Mouse (Mus musculus): Measurements from ENCODE around the gene Nlgn3. TPM values are rescaled to one million over a fixed set of nuclear protein-coding genes. Genes with fewer than 3 reads are reported as not detected.
A peak's percentile ranks its signal among the peaks of the same experiment; 100 is the strongest.

Nlgn3 gene
- polyA plus RNA-seq, 1 experiment, result not detected

DNA sequence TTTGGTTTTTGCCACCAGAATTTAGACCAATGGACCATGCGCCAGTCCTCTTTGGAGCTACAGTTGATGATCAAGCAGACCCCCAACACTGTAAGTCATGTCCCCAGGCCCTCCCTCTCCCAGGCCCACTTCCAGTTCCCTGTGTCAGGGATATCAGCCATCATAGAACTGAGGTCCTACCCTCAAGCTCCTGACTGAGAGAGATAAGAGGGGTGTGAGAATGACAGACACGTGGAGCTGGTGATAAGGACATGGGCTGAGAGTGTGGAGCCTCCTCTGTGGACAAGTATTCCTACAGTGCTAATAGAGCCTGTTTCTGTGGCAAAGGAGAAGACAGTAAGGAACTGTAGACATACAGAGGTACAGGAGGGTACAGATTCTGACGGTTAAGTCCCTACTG is 11.4 kb upstream of the Nlgn3 start:
- 60% methylated on average over 3 of the region's 3 CpGs for WGBS
- TF ChIP-seq POLR2A (IDR thresholded peaks at IDR 0.05; ENCODE audit: borderline replicate concordance, control insufficient read depth, low read depth, low read length), result no peak
- TF ChIP-seq CTCF (IDR thresholded peaks at IDR 0.05; ENCODE audit: control insufficient read depth, insufficient read depth, low read length), result no peak
- H3K4me1 ChIP-seq (ENCODE audit: control insufficient read depth, insufficient read depth, low read length), result no peaks in the 10 kb centered on the region; the same call in 1 of the 2 replicates
- H3K4me3 ChIP-seq (replicated peaks; ENCODE audit: control insufficient read depth, low read depth, low read length), result no peak overlapping the region
- peak overlapping the region; percentile 65; the same call in 1 of the 2 replicates for H3K27ac ChIP-seq (ENCODE audit: control insufficient read depth, insufficient read depth, low read depth, low read length, poor library complexity)

DNA sequence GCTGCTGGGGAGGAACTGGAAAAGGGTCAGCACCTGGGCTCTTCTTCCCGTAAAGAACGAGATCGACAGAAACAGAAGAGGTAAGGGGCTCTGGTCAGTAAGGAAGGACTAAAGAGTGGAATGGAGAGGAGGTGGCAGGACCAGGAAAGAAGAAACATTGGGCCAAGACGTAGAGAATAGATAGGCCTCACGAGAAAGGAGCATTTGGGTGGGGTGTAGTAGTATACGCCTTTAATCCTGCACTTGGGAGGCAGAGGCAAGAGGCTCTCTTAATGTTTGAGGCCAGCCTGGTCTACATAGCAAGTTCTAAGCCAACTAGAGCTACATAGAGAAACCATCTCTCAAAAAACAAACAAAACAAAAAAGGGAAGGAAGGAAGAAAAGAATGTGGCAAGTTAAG is 10.5 kb upstream of the Nlgn3 start:
- Histone ChIP-seq H3K4me3 (replicated peaks; ENCODE audit: control insufficient read depth, low read depth, low read length) (no peak overlapping the region), H3K4me1 (ENCODE audit: control insufficient read depth, insufficient read depth, low read length) (no peaks in the 10 kb centered on the region; the same call in 1 of the 2 replicates), H3K27ac (ENCODE audit: control insufficient read depth, insufficient read depth, low read depth, low read length, poor library complexity) (peak overlapping the region; percentile 65)
- TF ChIP-seq POLR2A (IDR thresholded peaks at IDR 0.05; ENCODE audit: borderline replicate concordance, control insufficient read depth, low read depth, low read length), result no peak
- no peak for TF ChIP-seq CTCF (IDR thresholded peaks at IDR 0.05; ENCODE audit: control insufficient read depth, insufficient read depth, low read length)
- WGBS, result 83% methylated on average over 6 of the region's 6 CpGs

GRCm38 (mm10) chrX:101289037-101289436 is 9.9 kb upstream of the Nlgn3 start:
- H3K27ac ChIP-seq (ENCODE audit: control insufficient read depth, insufficient read depth, low read depth, low read length, poor library complexity), result no peak overlapping the region
- TF ChIP-seq POLR2A (IDR thresholded peaks at IDR 0.05; ENCODE audit: borderline replicate concordance, control insufficient read depth, low read depth, low read length) (no peak), CTCF (IDR thresholded peaks at IDR 0.05; ENCODE audit: control insufficient read depth, insufficient read depth, low read length) (no peak)
- no peaks in the 10 kb centered on the region; the same call in 1 of the 2 replicates for H3K4me1 ChIP-seq (ENCODE audit: control insufficient read depth, insufficient read depth, low read length)
- 87% methylated on average over 7 of the region's 7 CpGs for WGBS
- no peak overlapping the region for H3K4me3 ChIP-seq (replicated peaks; ENCODE audit: control insufficient read depth, low read depth, low read length)

- peak overlapping the region; percentile 32 for H3K27ac ChIP-seq (ENCODE audit: control insufficient read depth, insufficient read depth, low read depth, low read length, poor library complexity)
- no peak for TF ChIP-seq POLR2A (IDR thresholded peaks at IDR 0.05; ENCODE audit: borderline replicate concordance, control insufficient read depth, low read depth, low read length)
- TF ChIP-seq CTCF (IDR thresholded peaks at IDR 0.05; ENCODE audit: control insufficient read depth, insufficient read depth, low read length), result no peak
- no peaks in the 10 kb centered on the region; the same call in 1 of the 2 replicates for H3K4me1 ChIP-seq (ENCODE audit: control insufficient read depth, insufficient read depth, low read length)
- WGBS, result 65% methylated on average over 10 of the region's 10 CpGs
- peak overlapping the region; percentile 32 for H3K4me3 ChIP-seq (replicated peaks; ENCODE audit: control insufficient read depth, low read depth, low read length)
Observed at GRCm38 (mm10) chrX:101290111-101290510, 8.9 kb upstream of the Nlgn3 start.

DNA sequence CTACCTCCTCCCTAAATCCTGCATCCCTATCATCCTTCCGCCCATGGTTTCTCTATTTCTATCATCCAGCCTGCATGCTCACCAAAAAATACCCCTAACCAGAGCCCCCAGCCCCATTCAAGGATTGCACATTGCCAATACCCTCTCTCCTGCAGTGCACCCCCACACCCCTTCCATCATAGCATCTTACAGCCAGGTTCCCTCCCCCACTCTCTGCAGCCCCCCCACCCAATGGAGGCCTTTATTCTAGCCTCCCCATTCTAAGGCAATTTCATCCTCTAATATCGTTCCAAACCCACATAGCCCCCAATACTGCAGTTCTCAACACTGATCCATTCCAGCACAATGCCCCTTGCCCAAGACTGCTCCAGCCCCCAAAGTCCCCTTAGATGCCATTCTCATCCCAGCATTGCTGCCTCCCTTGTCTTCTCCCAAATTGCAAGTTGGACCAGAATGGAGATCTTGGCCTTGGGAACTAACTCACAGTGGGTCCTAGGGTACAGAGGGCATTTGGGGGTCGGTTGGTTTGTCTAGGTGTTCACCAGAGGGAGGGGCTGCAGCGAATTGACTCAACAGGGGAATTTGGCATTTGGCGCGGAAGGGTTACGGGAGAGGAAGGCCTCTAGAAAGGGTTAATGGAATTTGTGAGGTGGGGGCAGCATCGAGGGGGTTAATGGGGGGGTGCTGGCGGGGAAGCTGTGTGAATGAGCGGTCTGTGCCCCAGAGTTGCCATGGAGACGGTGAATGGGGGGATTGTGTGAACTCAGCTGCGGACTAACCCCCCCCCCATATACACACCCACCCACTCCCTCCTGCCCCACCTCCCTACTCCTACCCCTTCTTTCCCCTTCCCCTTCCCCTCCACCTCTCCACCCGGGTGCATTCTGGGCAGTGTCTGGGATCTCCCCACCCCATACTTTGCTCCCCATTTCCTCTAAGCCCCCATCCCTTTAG is 782 bp downstream of the Nlgn3 start:
- no peak for TF ChIP-seq CTCF (IDR thresholded peaks at IDR 0.05; ENCODE audit: control insufficient read depth, insufficient read depth, low read length)
- no peak for TF ChIP-seq POLR2A (IDR thresholded peaks at IDR 0.05; ENCODE audit: borderline replicate concordance, control insufficient read depth, low read depth, low read length)
- WGBS, result 45% methylated on average over 13 of the region's 13 CpGs

GRCm38 (mm10) chrX:101300427-101301030 is 1.6 kb downstream of the Nlgn3 start:
- Histone ChIP-seq H3K4me1 (ENCODE audit: control insufficient read depth, insufficient read depth, low read length) (no peaks in the 10 kb centered on the region; the same call in 1 of the 2 replicates), H3K4me3 (replicated peaks; ENCODE audit: control insufficient read depth, low read depth, low read length) (no peak overlapping the region), H3K27ac (ENCODE audit: control insufficient read depth, insufficient read depth, low read depth, low read length, poor library complexity) (no peak overlapping the region)
- WGBS, result 67% methylated on average over 13 of the region's 13 CpGs
- TF ChIP-seq CTCF (IDR thresholded peaks at IDR 0.05; ENCODE audit: control insufficient read depth, insufficient read depth, low read length), result no peak
- no peak for TF ChIP-seq POLR2A (IDR thresholded peaks at IDR 0.05; ENCODE audit: borderline replicate concordance, control insufficient read depth, low read depth, low read length)

More for the DNA sequence above, 782 bp downstream of the Nlgn3 start:
- H3K27ac ChIP-seq (ENCODE audit: control insufficient read depth, insufficient read depth, low read depth, low read length, poor library complexity), result no peak overlapping the region
- no peak overlapping the region for H3K4me3 ChIP-seq (replicated peaks; ENCODE audit: control insufficient read depth, low read depth, low read length)
- H3K4me1 ChIP-seq (ENCODE audit: control insufficient read depth, insufficient read depth, low read length), result no peaks in the 10 kb centered on the region; the same call in 1 of the 2 replicates

DNA sequence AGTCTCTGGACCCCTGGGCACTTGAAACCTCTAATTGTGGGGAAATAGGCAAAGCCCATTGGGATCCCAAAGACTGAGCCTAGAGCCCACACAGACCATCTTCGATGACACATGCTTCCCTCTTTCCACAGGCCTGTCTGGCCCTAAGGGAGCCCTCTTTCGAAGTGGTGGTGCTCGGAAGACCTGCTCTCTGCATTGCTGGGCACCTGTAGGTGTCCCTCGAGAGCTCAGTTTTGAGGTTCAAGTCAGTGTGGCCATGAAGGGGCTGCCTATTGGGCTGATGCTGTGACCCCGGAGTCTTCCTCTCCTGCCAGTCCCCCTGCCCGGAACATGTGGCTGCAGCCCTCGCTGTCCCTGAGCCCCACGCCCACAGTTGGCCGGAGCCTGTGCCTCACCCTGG is 2.7 kb downstream of the Nlgn3 start:
- Histone ChIP-seq H3K4me3 (replicated peaks; ENCODE audit: control insufficient read depth, low read depth, low read length) (no peak overlapping the region), H3K27ac (ENCODE audit: control insufficient read depth, insufficient read depth, low read depth, low read length, poor library complexity) (no peak overlapping the region), H3K4me1 (ENCODE audit: control insufficient read depth, insufficient read depth, low read length) (no peaks in the 10 kb centered on the region; the same call in 1 of the 2 replicates)
- WGBS, result 81% methylated on average over 9 of the region's 9 CpGs
- no peak for TF ChIP-seq POLR2A (IDR thresholded peaks at IDR 0.05; ENCODE audit: borderline replicate concordance, control insufficient read depth, low read depth, low read length)
- TF ChIP-seq CTCF (IDR thresholded peaks at IDR 0.05; ENCODE audit: control insufficient read depth, insufficient read depth, low read length), result no peak

DNA sequence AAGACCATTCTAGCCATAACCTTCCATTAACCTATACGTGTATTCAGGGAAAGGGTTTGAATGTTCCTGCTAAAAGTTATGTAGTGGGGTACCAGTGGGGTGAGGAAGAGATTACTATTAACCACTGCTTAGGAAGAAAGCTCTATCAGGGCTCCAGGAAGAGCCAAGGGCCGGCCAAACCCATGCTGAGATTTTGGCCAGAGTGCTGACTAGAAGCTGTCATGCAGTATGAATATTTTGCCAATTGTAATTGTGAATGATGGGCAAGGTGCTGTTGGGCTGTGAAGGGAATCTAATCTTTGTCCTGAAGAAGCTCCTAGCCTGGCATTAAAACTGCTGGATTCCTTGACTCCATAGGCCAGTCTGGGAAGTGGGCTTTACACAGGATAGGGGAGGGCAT is 5.7 kb downstream of the Nlgn3 start:
- WGBS, result 70% methylated on average over 2 of the region's 2 CpGs
- no peak overlapping the region for H3K27ac ChIP-seq (ENCODE audit: control insufficient read depth, insufficient read depth, low read depth, low read length, poor library complexity)
- no peaks in the 10 kb centered on the region; the same call in 1 of the 2 replicates for H3K4me1 ChIP-seq (ENCODE audit: control insufficient read depth, insufficient read depth, low read length)
- TF ChIP-seq CTCF (IDR thresholded peaks at IDR 0.05; ENCODE audit: control insufficient read depth, insufficient read depth, low read length), result no peak
- no peak overlapping the region for H3K4me3 ChIP-seq (replicated peaks; ENCODE audit: control insufficient read depth, low read depth, low read length)

Data from bone marrow, adult 2 months (tissue).